Mouse (Mus musculus): ENCODE measurements around the gene Rnf148. TPM values are rescaled to one million over a fixed set of nuclear protein-coding genes. Genes with fewer than 3 reads are reported as not detected.

Rnf148 gene
- polyA plus RNA-seq (2012) = not detected in 2 replicates

DNA sequence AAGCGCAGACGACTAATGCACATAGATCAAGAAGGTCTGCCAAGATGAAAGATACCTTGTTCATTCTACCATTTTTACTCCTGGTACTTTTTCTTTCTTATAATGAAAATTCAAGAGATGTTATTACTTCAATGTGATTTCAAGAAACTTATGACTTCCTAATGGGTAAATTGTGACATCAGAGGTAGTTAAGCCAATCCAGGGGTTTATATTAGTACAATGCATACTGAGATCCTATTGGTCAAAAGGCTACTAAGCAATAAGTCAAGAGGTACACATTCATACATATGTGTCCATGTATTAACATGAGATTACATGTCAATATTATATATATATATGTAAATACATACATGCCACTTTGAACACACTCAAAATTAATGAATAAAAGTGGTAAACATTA, at the start of gene Rnf148:
TSS of gene Rnf148 (minus strand) at position 101 of the 400 bp plus-strand sequence.

DNA sequence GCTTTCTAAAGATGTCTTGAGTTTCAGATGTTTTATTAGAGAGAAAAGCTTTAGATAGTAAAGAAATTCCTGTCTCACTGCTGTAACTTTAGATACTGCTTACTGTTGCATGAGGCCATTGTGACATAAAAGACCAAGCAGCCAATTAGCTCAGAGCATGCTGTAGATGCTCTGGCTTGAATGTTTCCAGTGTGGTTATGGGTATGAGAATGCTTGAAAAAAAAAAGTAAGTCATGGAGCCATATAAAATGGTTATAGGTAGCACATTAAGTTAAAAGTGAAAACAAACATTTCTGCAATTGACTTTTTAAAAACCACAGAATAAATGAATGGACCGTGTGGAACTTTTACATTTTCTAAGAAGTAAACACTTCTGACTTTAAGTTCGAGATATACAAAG, 4.7 kb downstream of the Rnf148 start, which contains the start of gene Rnf133:
TSS of gene Rnf133 (minus strand) at position 101 of the 400 bp plus-strand sequence.

Other genes starting within 250 kb of the Rnf148 start
- not detected in 2 replicates for gene Rnf133, start 4.8 kb downstream of the Rnf148 start, polyA plus RNA-seq (2012)
- 0.38 and 0.94 TPM in 2 replicates for gene Cadps2, start 184.3 kb upstream of the Rnf148 start, polyA plus RNA-seq (2012)